Mouse (Mus musculus): ENCODE measurements around the gene Tsr1. TPM values are rescaled to one million over a fixed set of nuclear protein-coding genes. Genes with fewer than 3 reads are reported as not detected.

The Tsr1 gene
- polyA plus RNA-seq, 1 experiment from 2014 or later: 27.4 TPM

DNA sequence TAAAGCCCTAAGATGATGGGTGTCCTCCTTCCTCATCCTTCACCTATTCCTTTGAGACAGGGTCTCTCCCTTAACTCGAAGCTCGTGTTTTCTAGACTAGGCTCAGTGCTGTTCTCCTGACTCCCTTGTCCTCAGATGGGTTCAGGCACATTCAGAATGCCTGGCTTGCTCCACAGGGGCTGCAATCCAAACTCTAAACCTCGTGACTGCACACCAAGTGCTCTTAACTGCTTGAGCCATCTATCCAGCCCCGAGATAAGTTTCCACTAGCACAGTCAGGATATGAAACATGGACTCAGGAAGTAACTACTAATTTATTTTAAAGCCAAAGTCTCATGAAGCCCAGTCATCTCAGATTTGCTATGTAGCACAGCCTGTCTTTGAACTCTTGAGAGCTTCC is 27.3 kb upstream of the Tsr1 start:
- WGBS: 68% methylated on average over 4 of the region's 4 CpGs
- H3K4me2 ChIP-seq: no peak overlapping the region
- H3K27ac ChIP-seq (replicated peaks): no peak overlapping the region
- H3K9ac ChIP-seq: 0 out of 2 replicates have a peak overlapping the region, but pooled peaks have one; percentile 5
- peaks cover 36% of the 10 kb centered on the region for H3K4me1 ChIP-seq
- no peak for ATAC-seq (ENCODE audit: extremely low read depth, insufficient number of reproducible peaks, low FRiP score, low TSS enrichment)
- peaks cover 10% of the 10 kb centered on the region for H3K36me3 ChIP-seq
- H3K9me3 ChIP-seq: no peaks in the 10 kb centered on the region
- no peak overlapping the region for H3K4me3 ChIP-seq
- H3K27me3 ChIP-seq (replicated peaks): no peaks in the 10 kb centered on the region

DNA sequence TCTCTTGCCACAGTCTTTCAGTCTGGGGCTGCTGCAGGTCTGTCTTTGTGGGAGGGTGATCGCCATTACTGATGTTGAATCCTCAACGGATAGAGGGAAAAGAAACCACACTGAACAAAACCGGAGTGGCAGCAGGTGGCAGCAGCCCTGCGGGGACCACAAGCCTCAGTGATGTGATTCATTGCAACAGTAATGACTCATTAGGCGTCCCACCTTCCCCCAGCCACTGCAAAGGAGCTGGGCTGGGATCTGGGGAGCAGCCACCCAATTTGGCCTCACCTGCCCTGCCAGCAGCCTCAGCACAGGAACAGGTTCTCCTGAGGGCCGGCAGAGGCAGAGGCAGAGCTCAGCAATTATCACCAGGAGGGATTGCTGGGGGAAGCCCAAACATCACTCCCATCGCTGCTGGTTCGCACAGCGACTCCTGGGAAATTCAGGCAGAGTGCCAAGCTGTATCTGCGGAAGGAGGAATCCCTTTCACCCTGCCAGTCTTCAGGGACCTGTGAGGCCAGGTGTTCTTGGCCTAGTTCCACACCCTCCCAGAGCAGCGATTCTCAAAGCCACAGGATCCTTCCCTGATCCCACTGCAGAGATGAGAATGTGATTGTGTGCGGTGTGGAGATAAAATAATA is 26.8 kb upstream of the Tsr1 start:
- Histone ChIP-seq H3K4me2 (peak overlapping the region; percentile 17; the same call in 1 of the 2 replicates), H3K4me3 (no peak overlapping the region), H3K27ac (replicated peaks) (peak overlapping the region; percentile 58; the same call in 1 of the 2 replicates), H3K4me1 (peaks cover 36% of the 10 kb centered on the region), H3K9ac (peak overlapping the region; percentile 52; the same call in 1 of the 2 replicates), H3K36me3 (peaks cover 10% of the 10 kb centered on the region), H3K9me3 (no peaks in the 10 kb centered on the region), H3K27me3 (replicated peaks) (no peaks in the 10 kb centered on the region)
- ATAC-seq (ENCODE audit: extremely low read depth, insufficient number of reproducible peaks, low FRiP score, low TSS enrichment): no peak
- WGBS: 35% methylated on average over 12 of the region's 12 CpGs

DNA sequence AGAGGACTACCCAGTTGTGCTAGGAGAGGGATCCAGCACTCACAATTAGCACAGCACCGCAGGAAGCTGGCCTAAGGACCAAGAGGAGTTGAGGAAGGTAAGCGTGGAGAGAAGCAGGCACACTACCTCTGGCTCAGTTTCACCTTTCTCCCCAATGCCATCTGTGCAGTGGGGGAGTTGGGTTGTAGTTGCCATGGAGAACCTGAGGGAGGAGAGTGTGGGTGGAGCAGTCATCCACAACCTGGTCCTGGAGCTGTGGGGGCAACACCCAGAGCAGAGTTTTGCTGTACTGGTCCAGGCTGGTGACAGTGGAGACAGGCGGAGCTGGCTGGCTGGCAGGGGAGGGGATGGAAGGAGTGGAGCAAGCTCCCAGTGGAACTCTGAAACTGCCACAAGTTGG is 23.2 kb upstream of the Tsr1 start:
- H3K36me3 ChIP-seq: no peaks in the 10 kb centered on the region
- H3K27me3 ChIP-seq (replicated peaks): no peaks in the 10 kb centered on the region
- no peak overlapping the region for H3K4me2 ChIP-seq
- no peaks in the 10 kb centered on the region for H3K9me3 ChIP-seq
- H3K27ac ChIP-seq (replicated peaks): no peak overlapping the region
- peaks cover 48% of the 10 kb centered on the region for H3K4me1 ChIP-seq
- no peak overlapping the region for H3K9ac ChIP-seq
- WGBS: 58% methylated on average over 3 of the region's 3 CpGs
- no peak for ATAC-seq (ENCODE audit: extremely low read depth, insufficient number of reproducible peaks, low FRiP score, low TSS enrichment)
- no peak overlapping the region for H3K4me3 ChIP-seq

DNA sequence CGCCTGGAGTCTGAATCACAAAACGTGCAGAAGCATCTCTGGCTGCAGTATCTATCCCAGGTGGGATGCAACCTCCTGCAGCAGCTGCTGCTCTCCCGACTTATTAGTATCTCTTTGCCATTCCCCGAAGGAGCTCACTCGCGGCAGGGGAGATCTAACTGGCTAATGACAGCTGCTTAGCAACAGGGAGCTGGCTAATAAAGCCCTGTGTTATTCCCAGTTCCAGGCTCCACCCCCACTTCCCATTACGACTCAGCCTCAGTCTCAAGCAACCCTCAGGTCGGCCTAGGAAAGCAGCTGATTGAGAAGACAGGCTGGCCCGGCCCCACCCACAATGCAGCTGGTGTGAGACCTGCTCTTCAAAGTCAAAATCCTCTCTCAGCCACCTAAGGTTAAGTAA is 21.1 kb upstream of the Tsr1 start:
- Histone ChIP-seq H3K4me3 (no peak overlapping the region), H3K36me3 (no peaks in the 10 kb centered on the region), H3K4me1 (peaks cover 41% of the 10 kb centered on the region), H3K27me3 (replicated peaks) (no peaks in the 10 kb centered on the region), H3K9me3 (no peaks in the 10 kb centered on the region), H3K9ac (no peak overlapping the region; the same call in 1 of the 2 replicates), H3K27ac (replicated peaks) (no peak overlapping the region), H3K4me2 (peak overlapping the region; percentile 53)
- 5% methylated on average over 9 of the region's 9 CpGs for WGBS
- no peak for ATAC-seq (ENCODE audit: extremely low read depth, insufficient number of reproducible peaks, low FRiP score, low TSS enrichment)

DNA sequence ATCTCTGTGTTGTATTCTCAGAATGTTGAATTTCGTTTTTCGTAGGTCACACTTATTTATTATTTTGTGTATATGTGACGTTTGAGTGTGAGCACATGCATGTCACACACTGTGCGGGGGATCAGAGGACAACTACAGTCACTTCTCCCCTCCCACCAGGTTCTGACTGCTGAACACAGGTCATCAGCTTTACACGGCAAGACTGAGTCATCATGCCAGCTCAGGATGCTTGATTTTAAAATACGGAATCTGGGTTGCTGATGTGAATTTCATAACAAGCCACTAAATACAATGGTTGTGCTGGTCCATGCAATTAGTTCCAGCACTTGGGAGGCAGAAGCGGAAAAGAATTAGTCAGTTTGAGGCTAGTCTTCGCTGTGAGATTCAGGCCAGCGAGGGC is 16.9 kb upstream of the Tsr1 start:
- Histone ChIP-seq H3K9ac (no peak overlapping the region), H3K27me3 (replicated peaks) (no peaks in the 10 kb centered on the region), H3K4me2 (no peak overlapping the region), H3K4me1 (peaks cover 23% of the 10 kb centered on the region), H3K9me3 (no peaks in the 10 kb centered on the region), H3K36me3 (peaks cover 12% of the 10 kb centered on the region), H3K27ac (replicated peaks) (no peak overlapping the region), H3K4me3 (no peak overlapping the region)
- 74% methylated on average over 9 of the region's 9 CpGs for WGBS
- ATAC-seq (ENCODE audit: extremely low read depth, insufficient number of reproducible peaks, low FRiP score, low TSS enrichment): no peak

DNA sequence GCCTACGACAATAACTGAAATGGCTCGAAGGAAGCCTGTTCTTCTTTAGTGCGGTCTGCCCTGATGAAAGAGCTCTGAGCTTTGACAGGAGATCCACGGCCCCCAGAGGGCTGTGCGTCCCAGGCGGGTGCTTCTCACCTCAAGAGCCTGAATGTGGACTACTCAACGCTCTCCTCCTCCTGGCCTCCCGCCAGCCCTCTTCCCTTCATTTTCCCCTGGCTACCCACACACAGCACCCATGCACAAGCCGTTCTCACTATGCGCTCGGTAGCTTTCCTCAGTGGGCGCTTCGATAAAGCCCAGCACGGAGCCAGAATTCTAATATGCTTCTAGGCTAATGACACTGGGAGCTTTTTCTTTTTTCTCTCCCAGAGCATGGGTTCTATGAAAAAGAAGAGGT is 15.9 kb upstream of the Tsr1 start:
- ATAC-seq (ENCODE audit: extremely low read depth, insufficient number of reproducible peaks, low FRiP score, low TSS enrichment): no peak
- no peak overlapping the region for H3K27ac ChIP-seq (replicated peaks)
- H3K36me3 ChIP-seq: peaks cover 12% of the 10 kb centered on the region
- H3K4me2 ChIP-seq: peak overlapping the region; percentile 29
- no peaks in the 10 kb centered on the region for H3K9me3 ChIP-seq
- WGBS: 42% methylated on average over 14 of the region's 14 CpGs
- peak overlapping the region; percentile 29 for H3K9ac ChIP-seq
- H3K4me1 ChIP-seq: peaks cover 15% of the 10 kb centered on the region
- no peak overlapping the region for H3K4me3 ChIP-seq
- no peaks in the 10 kb centered on the region for H3K27me3 ChIP-seq (replicated peaks)

DNA sequence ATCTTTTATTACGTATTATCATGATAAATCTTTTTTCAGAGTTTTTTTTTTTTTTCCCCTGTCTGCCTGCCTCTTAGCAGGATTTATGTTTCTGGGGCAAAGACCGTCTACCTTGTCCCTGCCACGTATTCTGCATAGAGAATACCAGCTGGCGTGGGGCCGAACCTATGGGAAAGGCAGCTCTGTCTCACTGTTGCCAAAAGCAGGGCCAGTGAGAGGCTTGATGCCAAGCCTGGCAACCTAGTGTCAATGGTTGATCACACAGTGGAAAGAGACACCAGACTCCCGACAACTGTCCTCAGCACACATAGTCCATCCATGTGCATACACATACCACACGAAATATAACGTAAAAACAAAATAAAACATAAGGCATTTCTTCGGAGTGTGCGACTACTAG is 14.8 kb upstream of the Tsr1 start:
- Histone ChIP-seq H3K4me1 (peaks cover 11% of the 10 kb centered on the region), H3K27me3 (replicated peaks) (no peaks in the 10 kb centered on the region), H3K36me3 (peaks cover 12% of the 10 kb centered on the region), H3K27ac (replicated peaks) (no peak overlapping the region), H3K4me3 (no peak overlapping the region), H3K9ac (no peak overlapping the region), H3K4me2 (no peak overlapping the region), H3K9me3 (no peaks in the 10 kb centered on the region)
- ATAC-seq (ENCODE audit: extremely low read depth, insufficient number of reproducible peaks, low FRiP score, low TSS enrichment): no peak
- 94% methylated on average over 10 of the region's 10 CpGs for WGBS

- 76% methylated on average over 4 of the region's 4 CpGs for WGBS
- Histone ChIP-seq H3K9ac (no peak overlapping the region), H3K4me2 (no peak overlapping the region), H3K36me3 (peaks cover 6% of the 10 kb centered on the region), H3K27me3 (replicated peaks) (no peaks in the 10 kb centered on the region), H3K4me1 (peaks cover 24% of the 10 kb centered on the region), H3K9me3 (no peaks in the 10 kb centered on the region), H3K27ac (replicated peaks) (no peak overlapping the region), H3K4me3 (no peak overlapping the region)
- ATAC-seq (ENCODE audit: extremely low read depth, insufficient number of reproducible peaks, low FRiP score, low TSS enrichment): no peak
Measured at GRCm38 (mm10) chr11:74894619-74895018, 3.3 kb upstream of the Tsr1 start.

DNA sequence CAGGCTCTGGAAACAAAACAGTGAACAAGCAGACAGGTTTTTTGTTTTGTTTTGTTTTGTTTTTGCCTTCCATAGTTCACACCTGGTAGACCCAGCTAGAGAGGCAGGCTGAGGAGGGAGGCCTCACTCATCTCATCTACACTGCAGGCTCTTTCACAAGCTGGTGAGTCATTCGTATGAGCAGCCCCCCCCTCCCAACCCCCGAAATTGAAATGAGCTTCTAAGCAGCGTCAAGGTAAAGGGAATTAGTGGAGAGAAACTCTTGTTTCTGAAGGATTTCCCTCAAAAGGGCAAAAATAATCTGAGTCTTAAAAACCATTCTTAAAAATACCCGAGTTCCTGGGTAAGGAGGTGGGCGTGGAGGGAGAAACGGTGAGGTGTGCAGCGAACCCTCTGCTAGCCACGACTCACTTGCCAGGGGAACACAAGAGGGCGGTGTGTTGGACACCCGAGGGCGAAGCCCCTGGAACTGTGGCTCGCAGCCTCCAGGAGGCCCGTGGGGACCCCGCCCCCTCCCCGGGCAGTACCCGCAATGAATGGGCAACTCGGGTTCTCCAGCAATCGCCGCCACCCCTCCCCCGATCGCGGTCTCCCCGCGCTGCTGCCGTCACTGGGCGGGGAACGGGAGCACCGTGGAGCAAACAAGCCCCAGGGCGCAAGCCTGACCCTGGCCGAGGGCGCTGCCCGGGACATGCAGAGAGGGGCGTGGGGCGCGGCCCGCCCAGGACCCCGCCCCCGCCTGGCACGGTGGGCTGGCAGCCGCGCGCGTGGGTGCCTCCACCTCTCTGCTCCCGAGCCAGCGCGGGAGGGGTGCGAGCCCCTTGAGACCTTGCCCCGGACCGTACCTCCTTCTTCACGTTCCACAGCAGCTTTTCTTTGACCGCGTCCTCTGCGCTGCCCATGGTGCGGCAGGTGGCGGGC is 1.6 kb upstream of the Tsr1 start:
- peaks cover 22% of the 10 kb centered on the region for H3K36me3 ChIP-seq
- H3K9me3 ChIP-seq: no peaks in the 10 kb centered on the region
- peak overlapping the region; percentile 88 for H3K4me2 ChIP-seq
- H3K27ac ChIP-seq (replicated peaks): peak overlapping the region; percentile 85
- peaks cover 34% of the 10 kb centered on the region for H3K4me1 ChIP-seq
- WGBS: under 1% methylated on average over 52 of the region's 55 CpGs
- H3K4me3 ChIP-seq: peak overlapping the region; percentile 82
- H3K27me3 ChIP-seq (replicated peaks): no peaks in the 10 kb centered on the region
- peak overlapping the region; percentile 93 for H3K9ac ChIP-seq
- peak; percentile 40; the same call in 1 of the 2 replicates for ATAC-seq (ENCODE audit: extremely low read depth, insufficient number of reproducible peaks, low FRiP score, low TSS enrichment)

GRCm38 (mm10) chr11:74896901-74897677 is 782 bp upstream of the Tsr1 start, which contains the start of gene Sgsm2:
Gene Sgsm2, minus strand, starts transcription at chr11:74897060.
- Histone ChIP-seq H3K27me3 (replicated peaks) (no peaks in the 10 kb centered on the region), H3K4me2 (peak within 1 kb of the TSS; percentile 88), H3K27ac (replicated peaks) (peak within 1 kb of the TSS; percentile 85), H3K4me1 (peaks cover 34% of the 10 kb centered on the region), H3K9ac (peak within 1 kb of the TSS; percentile 93), H3K9me3 (no peaks in the 10 kb centered on the region), H3K36me3 (peaks cover 28% of the 10 kb centered on the region), H3K4me3 (peak within 1 kb of the TSS; percentile 82)
- peak; percentile 52; the same call in 1 of the 2 replicates for ATAC-seq (ENCODE audit: extremely low read depth, insufficient number of reproducible peaks, low FRiP score, low TSS enrichment)
- WGBS: under 1% methylated on average over 53 of the region's 74 CpGs

GRCm38 (mm10) chr11:74898517-74898827 is 601 bp downstream of the Tsr1 start:
- WGBS: under 1% methylated on average over 7 of the region's 7 CpGs
- peaks cover 42% of the 10 kb centered on the region for H3K36me3 ChIP-seq
- H3K9ac ChIP-seq: peak overlapping the region; percentile 93
- H3K27me3 ChIP-seq (replicated peaks): no peaks in the 10 kb centered on the region
- peak overlapping the region; percentile 82 for H3K4me3 ChIP-seq
- ATAC-seq (ENCODE audit: extremely low read depth, insufficient number of reproducible peaks, low FRiP score, low TSS enrichment): no peak
- H3K27ac ChIP-seq (replicated peaks): peak overlapping the region; percentile 85
- peaks cover 34% of the 10 kb centered on the region for H3K4me1 ChIP-seq
- H3K4me2 ChIP-seq: peak overlapping the region; percentile 88
- H3K9me3 ChIP-seq: no peaks in the 10 kb centered on the region
